Mouse (Mus musculus) 3134 (cell line): ENCODE measurements at regions not wholly inside any gene's neighbourhood (a gene's known extent, or its start where the extent isn't known, plus 50 kb on each side); places are given as distances from the start of the nearest gene placed in this dataset.

Experiments used
- DNase-seq: peaks from one replicate; pipeline ENCODE4 v3.0.0-alpha.2; 2011; ENCODE audit warnings: low spot score; ENCODE audit not compliant: insufficient read length; ENCODE audit errors: extremely low read depth

- DNase-seq: no peak
These were observed 93.9 kb downstream of the Cmpk2 start for GRCm38 (mm10) chr12:26562858-26563257.

- DNase-seq: no peak
These were observed 90.6 kb downstream of the Cmpk2 start for GRCm38 (mm10) chr12:26559560-26559959.

- DNase-seq: no peak
These were observed 88.4 kb downstream of the Cmpk2 start for GRCm38 (mm10) chr12:26557411-26557810.

GRCm38 (mm10) chr12:26551168-26551926 is 82.3 kb downstream of the Cmpk2 start:
- DNase-seq: no peak

GRCm38 (mm10) chr12:26547466-26547865 is 78.5 kb downstream of the Cmpk2 start:
- no peak for DNase-seq

GRCm38 (mm10) chr12:26546361-26546760 is 77.4 kb downstream of the Cmpk2 start:
- no peak for DNase-seq

- DNase-seq: no peak
These were observed 74.5 kb downstream of the Cmpk2 start for GRCm38 (mm10) chr12:26543463-26543862.

- DNase-seq: no peak
These were observed 73.4 kb downstream of the Cmpk2 start for GRCm38 (mm10) chr12:26542451-26542850.

- no peak for DNase-seq
These were observed 66.4 kb downstream of the Cmpk2 start for GRCm38 (mm10) chr12:26535261-26535890.

GRCm38 (mm10) chr12:26534229-26535105 is 65.5 kb downstream of the Cmpk2 start:
- no peak for DNase-seq

GRCm38 (mm10) chr12:26533641-26534151 is 64.7 kb downstream of the Cmpk2 start:
- no peak for DNase-seq

GRCm38 (mm10) chr12:26532823-26533640 is 64.0 kb downstream of the Cmpk2 start:
- DNase-seq: peak; percentile 12

- DNase-seq: no peak
These were observed 63.1 kb downstream of the Cmpk2 start for GRCm38 (mm10) chr12:26532076-26532475.
